Mouse (Mus musculus) kidney, embryonic 16.5 days (tissue): ENCODE measurements around the gene Ccdc32. TPM values are rescaled to one million over a fixed set of nuclear protein-coding genes. Genes with fewer than 3 reads are reported as not detected.
A peak's percentile ranks its signal among the peaks of the same experiment; 100 is the strongest.

ENCODE experiments used
- ATAC-seq: fragments of 200-750 bp; cut with Nextera tagmentation; 2 replicates; pipeline ENCODE4 v1.8.0; 2017; ENCODE audit warnings: moderate TSS enrichment; ENCODE audit not compliant: low FRiP score, low TSS enrichment
- H3K27ac ChIP-seq: fragments of 300-500 bp; sonication (generic); 2 replicates; pipeline ENCODE4 v1.5.1; 2014; ENCODE audit warnings: low read length
- H3K27me3 ChIP-seq: fragments of 300-500 bp; sonication (generic); 2 replicates; pipeline ENCODE4 v1.6.1; 2014; ENCODE audit warnings: low read length, control low read depth, mixed read lengths; ENCODE audit not compliant: insufficient read depth
- H3K36me3 ChIP-seq: fragments of 300-500 bp; sonication (generic); 2 replicates; pipeline ENCODE4 v1.6.1; 2014; ENCODE audit warnings: low read length, control low read depth, mixed read lengths; ENCODE audit not compliant: insufficient read depth
- H3K4me1 ChIP-seq: fragments of 300-500 bp; sonication (generic); 2 replicates; pipeline ENCODE4 v1.6.1; 2014; ENCODE audit warnings: low read length, control low read depth, mixed read lengths; ENCODE audit not compliant: insufficient read depth
- H3K4me2 ChIP-seq: fragments of 300-500 bp; sonication (generic); replicated peaks from 2 replicates; pipeline ENCODE4 v1.6.1; 2014; ENCODE audit warnings: low read depth, low read length
- H3K4me3 ChIP-seq: fragments of 300-500 bp; sonication (generic); 2 replicates; pipeline ENCODE4 v1.5.1; 2014; ENCODE audit warnings: mild to moderate bottlenecking, low read length
- H3K9ac ChIP-seq: fragments of 300-500 bp; sonication (generic); replicated peaks from 2 replicates; pipeline ENCODE4 v1.6.1; 2014; ENCODE audit warnings: low read length
- H3K9me3 ChIP-seq: fragments of 300-500 bp; sonication (generic); 2 replicates; pipeline ENCODE4 v1.6.1; 2016; ENCODE audit warnings: low read length, control low read depth
- WGBS: fragments of 180-500 bp; shearing (Covaris S2); extraction: QIAGEN DNeasy Blood & Tissue Kit; methylation state at CpG from one replicate; pipeline ENCODE4 v1.1.7; 2014; 5-methylcytosine and 5-hydroxymethylcytosine counted together
- polyA plus RNA-seq: library from polyadenylated mRNA; unstranded; fragments of >200 nt; fragmentation: Nextera tagmentation; extraction: Ambion mirVana; gene quantifications from 2 replicates; pipeline ENCODE4 v1.2.1, GENCODE M21; 2015

The Ccdc32 gene
- polyA plus RNA-seq, 1 experiment from 2014 or later = 23.3 TPM

GRCm38 (mm10) chr2:118972048-118972447, 57.1 kb downstream of the Ccdc32 start:
- Histone ChIP-seq H3K9me3 (no peaks in the 10 kb centered on the region), H3K9ac (no peak overlapping the region), H3K4me2 (peak overlapping the region; percentile 73; the same call in 1 of the 2 replicates), H3K4me3 (no peak overlapping the region; the same call in 1 of the 2 replicates), H3K4me1 (0 out of 2 replicates have a peak, but pooled peaks cover 6% of the 10 kb centered on the region), H3K27me3 (peaks cover 28% of the 10 kb centered on the region), H3K27ac (no peak overlapping the region), H3K36me3 (no peaks in the 10 kb centered on the region)
- 78% methylated on average over 5 of the region's 5 CpGs for WGBS
- no peak for ATAC-seq

DNA sequence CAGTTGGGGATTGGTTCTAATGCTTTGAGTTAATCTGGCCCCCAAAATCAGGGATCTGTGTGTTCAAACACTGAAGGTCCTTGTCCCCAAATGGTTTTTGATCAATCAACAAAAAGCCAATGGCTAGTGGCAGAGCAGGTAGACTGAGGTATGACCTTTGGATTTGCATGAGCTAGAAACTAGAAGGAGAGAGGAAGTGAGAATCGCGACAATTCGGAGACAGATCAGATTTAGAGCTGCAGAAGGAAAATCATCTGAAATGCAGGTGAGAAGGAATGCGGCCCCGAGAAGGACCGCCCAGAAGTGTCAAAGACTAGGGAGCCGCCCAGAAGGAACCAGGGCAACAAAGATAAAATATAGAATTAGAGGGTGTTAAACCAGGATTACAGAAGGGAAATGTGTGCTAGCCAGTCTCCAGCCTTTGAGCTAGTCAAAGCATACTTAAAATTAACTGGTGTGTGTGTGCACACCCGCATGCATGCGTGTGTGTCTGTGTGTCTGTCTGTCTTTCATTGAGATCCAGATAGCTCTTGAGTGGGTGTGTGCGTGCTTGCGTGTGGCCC, 59.5 kb downstream of the Ccdc32 start:
- H3K27me3 ChIP-seq = peaks cover 16% of the 10 kb centered on the region
- no peak overlapping the region for H3K4me3 ChIP-seq
- H3K4me1 ChIP-seq = 0 out of 2 replicates have a peak, but pooled peaks cover 3% of the 10 kb centered on the region
- H3K4me2 ChIP-seq = no peak overlapping the region
- H3K9ac ChIP-seq = no peak overlapping the region
- no peaks in the 10 kb centered on the region for H3K9me3 ChIP-seq
- whole genome bisulfite sequencing = 84% methylated on average over 11 of the region's 11 CpGs
- no peaks in the 10 kb centered on the region for H3K36me3 ChIP-seq
- ATAC-seq = no peak
- no peak overlapping the region for H3K27ac ChIP-seq

Other genes starting within 250 kb of the Ccdc32 start
- gene Disp2, start 249.7 kb downstream of the Ccdc32 start, polyA plus RNA-seq = 0.46 and 0.81 TPM in 2 replicates
- gene Knstrn, start 215.4 kb downstream of the Ccdc32 start, polyA plus RNA-seq = 113 and 119 TPM in 2 replicates
- 91.0 and 91.1 TPM in 2 replicates for gene Ivd, start 167.4 kb downstream of the Ccdc32 start, polyA plus RNA-seq
- 3.1 and 3.5 TPM in 2 replicates for gene Bahd1, start 129.0 kb downstream of the Ccdc32 start, polyA plus RNA-seq
- 26.8 and 28.6 TPM in 2 replicates for gene Chst14, start 102.9 kb downstream of the Ccdc32 start, polyA plus RNA-seq
- 4.5 and 5.3 TPM in 2 replicates for gene Rpusd2, start 5.4 kb upstream of the Ccdc32 start, polyA plus RNA-seq
- gene Knl1, start 17.7 kb upstream of the Ccdc32 start, polyA plus RNA-seq = 38.3 and 47.0 TPM in 2 replicates
- 50.7 and 51.8 TPM in 2 replicates for gene Rad51, start 83.4 kb upstream of the Ccdc32 start, polyA plus RNA-seq
- 46.4 and 47.0 TPM in 2 replicates for gene Rmdn3, start 127.6 kb upstream of the Ccdc32 start, polyA plus RNA-seq
- gene Gchfr, start 138.4 kb upstream of the Ccdc32 start, polyA plus RNA-seq = 34.5 and 38.8 TPM in 2 replicates
- gene Gm14137, start 145.1 kb upstream of the Ccdc32 start, polyA plus RNA-seq = 0.56 and 0.85 TPM in 2 replicates
- 64.1 and 67.2 TPM in 2 replicates for gene Zfyve19, start 179.2 kb upstream of the Ccdc32 start, polyA plus RNA-seq
- 21.0 and 21.6 TPM in 2 replicates for gene Dnajc17, start 179.4 kb upstream of the Ccdc32 start, polyA plus RNA-seq
- 1.0 and 1.2 TPM in 2 replicates for gene Ppp1r14d, start 200.5 kb upstream of the Ccdc32 start, polyA plus RNA-seq
- 48.9 and 49.4 TPM in 2 replicates for gene Spint1, start 208.0 kb upstream of the Ccdc32 start, polyA plus RNA-seq
- gene Rhov, start 241.9 kb upstream of the Ccdc32 start, polyA plus RNA-seq = 1.8 and 2.3 TPM in 2 replicates